Mouse (Mus musculus) ES-Bruce4 (cell line): Measurements from ENCODE around the gene Stk26. TPM values are rescaled to one million over a fixed set of nuclear protein-coding genes. Genes with fewer than 3 reads are reported as not detected.

Experiments used
- H3K27ac ChIP-seq: 2 replicates; pipeline ENCODE4 v1.5.1; 2012; ENCODE audit warnings: low read length, inconsistent platforms; ENCODE audit not compliant: insufficient read depth
- H3K27me3 ChIP-seq: 2 replicates; pipeline ENCODE4 v1.6.1; 2012; ENCODE audit warnings: mild to moderate bottlenecking, low read length, inconsistent platforms; ENCODE audit not compliant: control insufficient read depth, poor library complexity, insufficient read depth, severe bottlenecking
- H3K36me3 ChIP-seq: 2 replicates; pipeline ENCODE4 v1.6.1; 2012; ENCODE audit warnings: inconsistent platforms, mild to moderate bottlenecking, low read length, moderate library complexity; ENCODE audit not compliant: control insufficient read depth, poor library complexity, insufficient read depth, severe bottlenecking
- H3K4me1 ChIP-seq: one replicate; pipeline ENCODE4 v1.8.1; 2011; ENCODE audit warnings: low read length; ENCODE audit not compliant: control insufficient read depth, insufficient read depth
- H3K4me3 ChIP-seq: 2 replicates; pipeline ENCODE4 v1.5.1; 2011; ENCODE audit warnings: low read depth, mild to moderate bottlenecking, low read length
- H3K9ac ChIP-seq: 2 replicates; pipeline ENCODE4 v1.6.1; 2012; ENCODE audit warnings: low read depth, mild to moderate bottlenecking, inconsistent platforms; ENCODE audit not compliant: poor library complexity, severe bottlenecking
- H3K9me3 ChIP-seq: replicated peaks from 2 replicates; pipeline ENCODE4 v1.6.1; 2012; ENCODE audit warnings: mild to moderate bottlenecking, low read length, inconsistent platforms; ENCODE audit not compliant: control insufficient read depth, poor library complexity, insufficient read depth, severe bottlenecking
- CTCF ChIP-seq: IDR thresholded peaks from one replicate; pipeline ENCODE4 v1.8.1; 2011; ENCODE audit warnings: low read depth, low read length
- EP300 ChIP-seq: IDR thresholded peaks from 2 replicates; pipeline ENCODE4 v1.6.1; 2011; ENCODE audit warnings: low read depth, low read length; ENCODE audit not compliant: insufficient read depth
- POLR2A ChIP-seq: IDR thresholded peaks from one replicate; pipeline ENCODE4 v1.8.1; 2011; ENCODE audit warnings: low read length; ENCODE audit not compliant: insufficient read depth
- polyA plus RNA-seq: library from polyadenylated mRNA; stranded (reverse); fragments of >200 nt; gene quantifications from 2 replicates; pipeline ENCODE4 v1.2.4, GENCODE M21; 2011; ENCODE audit warnings: low read depth; ENCODE audit not compliant: missing spikeins, insufficient read depth, insufficient read length

Stk26 gene
- polyA plus RNA-seq = 21.2 and 21.7 TPM in 2 replicates

GRCm38 (mm10) chrX:50840847-50841560 lies at the start of gene Stk26:
Gene Stk26, plus strand, starts transcription at chrX:50841047.
- Histone ChIP-seq H3K4me1 (no peaks in the 10 kb centered on the region), H3K36me3 (no peaks in the 10 kb centered on the region), H3K27me3 (no peaks in the 10 kb centered on the region; the same call in 1 of the 2 replicates), H3K9me3 (no peaks in the 10 kb centered on the region), H3K4me3 (peak within 1 kb of the TSS; percentile 80), H3K27ac (no peak within 1 kb of the TSS), H3K9ac (peak within 1 kb of the TSS; percentile 64)
- TF ChIP-seq POLR2A (no peak), CTCF (no peak), EP300 (no peak)

GRCm38 (mm10) chrX:50793005-50793680 lies 47.7 kb upstream of the Stk26 start:
- TF ChIP-seq CTCF = no peak
- TF ChIP-seq POLR2A = no peak
- TF ChIP-seq EP300 = no peak
- Histone ChIP-seq H3K9me3 (no peaks in the 10 kb centered on the region), H3K9ac (no peak overlapping the region), H3K4me3 (no peak overlapping the region), H3K36me3 (no peaks in the 10 kb centered on the region), H3K27ac (no peak overlapping the region), H3K4me1 (no peaks in the 10 kb centered on the region), H3K27me3 (no peaks in the 10 kb centered on the region)

- Histone ChIP-seq H3K9ac (no peak overlapping the region), H3K4me1 (no peaks in the 10 kb centered on the region), H3K27ac (no peak overlapping the region), H3K4me3 (no peak overlapping the region), H3K27me3 (no peaks in the 10 kb centered on the region), H3K9me3 (no peaks in the 10 kb centered on the region), H3K36me3 (no peaks in the 10 kb centered on the region)
- TF ChIP-seq EP300 (no peak), CTCF (no peak), POLR2A (no peak)
Observed at GRCm38 (mm10) chrX:50797798-50798197, 43.0 kb upstream of the Stk26 start.

- Histone ChIP-seq H3K4me1 (no peaks in the 10 kb centered on the region), H3K9me3 (no peaks in the 10 kb centered on the region), H3K4me3 (no peak overlapping the region), H3K27me3 (no peaks in the 10 kb centered on the region), H3K9ac (no peak overlapping the region), H3K27ac (no peak overlapping the region), H3K36me3 (no peaks in the 10 kb centered on the region)
- TF ChIP-seq POLR2A (no peak), EP300 (no peak), CTCF (no peak)
Observed at GRCm38 (mm10) chrX:50798571-50798970, 42.3 kb upstream of the Stk26 start.

DNA sequence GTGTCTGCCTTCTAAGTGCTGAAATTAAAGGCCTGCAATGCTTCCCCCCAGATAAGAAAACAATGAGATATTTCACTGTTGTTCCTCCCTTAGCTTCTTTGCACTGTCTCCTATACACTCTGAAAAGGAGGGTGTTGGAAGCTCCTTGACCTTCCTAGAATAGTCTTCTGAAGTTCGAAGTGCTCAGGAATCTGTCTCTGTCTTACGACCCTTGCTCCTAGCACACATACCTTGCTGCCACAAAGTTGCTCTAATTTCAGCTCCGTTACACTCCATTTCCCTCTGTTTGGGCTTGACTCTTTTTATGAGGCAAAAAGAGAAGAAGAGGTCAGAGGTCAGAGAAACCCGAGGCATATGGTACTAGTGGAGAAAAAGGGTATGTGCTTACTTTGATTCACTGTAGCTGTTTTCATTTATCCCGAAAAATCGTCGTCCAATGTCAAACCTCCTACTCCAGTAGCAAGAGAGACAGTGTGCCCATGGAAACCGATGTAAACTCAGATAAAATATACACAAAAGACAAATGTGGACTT lies 41.1 kb upstream of the Stk26 start:
- TF ChIP-seq POLR2A = no peak
- no peak for TF ChIP-seq CTCF
- no peak for TF ChIP-seq EP300
- no peaks in the 10 kb centered on the region for H3K36me3 ChIP-seq
- H3K9ac ChIP-seq = no peak overlapping the region
- no peaks in the 10 kb centered on the region for H3K27me3 ChIP-seq
- no peaks in the 10 kb centered on the region for H3K9me3 ChIP-seq
- no peaks in the 10 kb centered on the region for H3K4me1 ChIP-seq
- no peak overlapping the region for H3K4me3 ChIP-seq
- no peak overlapping the region for H3K27ac ChIP-seq

DNA sequence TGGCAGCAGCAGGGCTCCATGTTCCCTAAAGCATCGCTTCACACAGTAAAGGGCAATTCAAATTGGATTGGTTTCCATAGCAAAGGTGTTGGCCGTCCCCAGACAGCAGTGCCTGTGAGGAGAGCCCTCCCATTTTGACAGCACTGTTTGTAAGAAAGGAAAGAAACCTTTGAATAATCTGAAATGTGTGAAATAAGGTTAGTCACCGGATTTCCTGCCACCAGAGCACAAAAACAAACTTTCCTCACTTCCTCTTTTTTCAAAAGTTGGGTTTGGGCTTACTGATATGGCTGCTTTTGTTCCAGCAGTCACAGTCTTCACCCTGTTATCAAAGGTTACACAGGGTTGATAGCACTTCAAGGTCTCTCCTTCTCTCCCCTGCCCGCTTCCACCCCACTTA lies 35.2 kb upstream of the Stk26 start:
- Histone ChIP-seq H3K36me3 (no peaks in the 10 kb centered on the region), H3K27ac (no peak overlapping the region), H3K4me3 (no peak overlapping the region), H3K9me3 (no peaks in the 10 kb centered on the region), H3K4me1 (no peaks in the 10 kb centered on the region), H3K9ac (no peak overlapping the region), H3K27me3 (no peaks in the 10 kb centered on the region)
- TF ChIP-seq EP300 (no peak), POLR2A (no peak), CTCF (no peak)
